Mouse (Mus musculus) spleen, postnatal 14 days (tissue): ENCODE measurements around the gene Coq10a.

Source experiments
- DNase-seq, 2 experiments: peaks; one replicate each; pipeline ENCODE4 v3.0.0; 2021 to 2022; ENCODE audit warnings: low spot score in 2 of 2

Coq10a gene

GRCm38 (mm10) chr10:128385902-128386301 is 17.1 kb upstream of the Coq10a start:
- DNase-seq: no peak

DNA sequence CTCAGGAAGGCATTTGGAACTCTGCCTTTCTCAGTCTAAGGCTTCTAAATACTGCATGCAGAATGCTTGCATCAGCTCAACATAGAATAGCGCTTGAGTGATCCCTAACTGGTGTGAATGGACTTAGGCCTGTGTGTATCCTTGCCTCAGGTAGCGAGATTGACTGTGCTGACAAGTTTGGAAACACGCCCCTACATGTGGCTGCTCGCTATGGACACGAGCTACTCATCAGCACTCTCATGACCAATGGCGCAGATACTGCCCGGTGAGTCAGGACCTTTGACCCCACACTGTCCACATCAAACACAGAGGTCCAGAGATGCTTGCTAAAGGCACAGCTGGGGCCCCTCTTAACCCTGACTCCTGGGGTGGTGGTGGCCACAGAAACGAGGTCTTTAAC is 13.7 kb upstream of the Coq10a start:
- no peak for DNase-seq

DNA sequence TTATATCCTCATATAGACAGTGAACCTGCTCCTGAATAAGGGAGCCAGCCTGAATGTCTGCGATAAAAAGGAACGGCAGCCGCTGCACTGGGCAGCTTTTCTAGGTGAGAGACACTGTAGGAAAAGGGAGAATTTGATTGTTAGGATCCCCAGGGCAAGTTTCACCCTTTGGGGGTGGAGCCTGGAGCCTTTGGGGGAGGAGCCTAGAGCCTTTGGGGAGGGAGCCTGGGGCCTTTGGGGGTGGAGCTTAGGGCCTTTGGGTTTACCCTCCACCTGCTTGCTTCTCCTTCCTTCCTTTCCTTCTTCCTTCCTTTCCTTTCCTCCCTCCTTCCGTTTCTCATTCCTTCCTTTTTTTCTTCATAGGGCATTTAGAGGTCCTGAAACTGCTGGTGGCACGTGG is 11.8 kb upstream of the Coq10a start:
- no peak for DNase-seq

- no peak for DNase-seq
Observed at GRCm38 (mm10) chr10:128379260-128379659, 10.5 kb upstream of the Coq10a start.

GRCm38 (mm10) chr10:128378462-128378861 is 9.7 kb upstream of the Coq10a start:
- DNase-seq: no peak

GRCm38 (mm10) chr10:128377940-128378448 is 9.2 kb upstream of the Coq10a start:
- no peak for DNase-seq

DNA sequence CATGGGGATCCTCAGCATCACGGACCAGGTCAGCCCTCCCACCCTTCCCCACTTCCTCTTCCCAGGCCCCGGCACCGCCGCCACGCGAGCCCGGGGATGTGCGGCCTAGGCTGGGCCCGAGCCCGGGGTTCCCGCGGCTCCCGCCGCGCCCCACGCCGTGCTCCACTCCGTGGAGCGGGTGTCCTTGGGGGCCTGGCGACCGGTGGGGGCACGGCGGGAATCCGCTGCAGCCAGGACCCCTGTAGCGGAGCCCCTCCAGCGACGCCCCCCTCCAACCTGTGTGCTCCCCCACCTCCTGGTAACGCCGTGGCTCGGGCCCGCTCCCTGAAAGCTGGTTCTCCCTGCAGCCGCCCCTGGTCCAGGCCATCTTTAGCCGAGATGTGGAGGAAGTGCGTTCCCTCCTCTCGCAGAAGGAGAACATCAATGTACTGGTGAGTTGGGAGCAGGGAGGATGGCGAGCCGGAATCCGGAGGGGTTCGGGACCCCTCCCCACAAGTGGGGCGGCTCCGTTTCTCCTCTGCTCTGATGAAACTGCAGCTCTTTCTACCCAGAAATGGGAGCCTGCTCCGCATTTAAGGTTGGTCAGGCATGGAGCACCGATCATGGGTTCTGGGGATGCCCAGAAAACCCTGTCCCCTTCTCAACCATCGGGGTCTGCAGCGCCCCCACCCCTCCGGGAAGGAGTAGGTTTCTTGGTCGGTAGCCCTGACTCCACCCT is 8.6 kb upstream of the Coq10a start:
- DNase-seq: no peak

DNA sequence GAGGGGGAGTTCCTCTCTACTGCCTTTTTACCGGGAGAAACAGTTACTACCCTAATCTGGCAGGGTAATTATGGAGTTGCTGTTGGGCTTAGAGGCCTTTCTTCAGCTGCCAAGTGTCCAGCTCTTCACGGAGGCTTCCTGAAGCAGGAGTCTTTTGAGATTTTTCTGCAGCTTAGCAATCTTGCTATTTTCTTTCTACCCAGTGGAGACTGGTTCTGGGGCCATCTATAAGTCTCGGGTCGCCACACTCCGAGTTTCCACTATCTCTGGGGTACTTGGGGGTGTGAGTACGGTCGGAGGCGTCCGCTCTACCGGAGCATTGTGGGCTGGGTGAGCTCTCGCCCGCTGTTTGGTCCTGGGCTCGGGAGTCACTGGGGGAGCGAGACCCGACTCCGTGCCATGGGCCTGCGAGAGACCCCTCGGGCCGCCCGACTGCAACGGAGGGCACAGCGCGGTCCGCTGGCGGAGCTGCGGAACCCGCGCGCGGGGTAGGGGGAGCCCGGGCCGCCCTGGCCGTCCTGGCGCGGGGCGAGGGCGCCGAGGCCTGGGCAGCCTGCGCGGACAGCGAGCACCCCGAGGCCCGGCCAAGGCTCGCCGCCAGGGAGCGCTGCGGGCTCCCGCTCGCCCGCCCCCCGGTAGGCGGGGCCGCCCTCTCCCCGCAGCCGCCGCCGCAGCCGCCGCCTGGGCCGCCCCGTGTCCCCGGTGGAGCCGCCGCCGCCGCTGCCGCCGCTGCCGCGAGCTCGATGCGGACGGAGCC is 7.8 kb upstream of the Coq10a start, which contains the start of gene Ankrd52:
Gene Ankrd52 (plus strand): TSS at position 661 of the 757 bp plus-strand sequence.
- peak; percentile 77 to 87 for DNase-seq

DNA sequence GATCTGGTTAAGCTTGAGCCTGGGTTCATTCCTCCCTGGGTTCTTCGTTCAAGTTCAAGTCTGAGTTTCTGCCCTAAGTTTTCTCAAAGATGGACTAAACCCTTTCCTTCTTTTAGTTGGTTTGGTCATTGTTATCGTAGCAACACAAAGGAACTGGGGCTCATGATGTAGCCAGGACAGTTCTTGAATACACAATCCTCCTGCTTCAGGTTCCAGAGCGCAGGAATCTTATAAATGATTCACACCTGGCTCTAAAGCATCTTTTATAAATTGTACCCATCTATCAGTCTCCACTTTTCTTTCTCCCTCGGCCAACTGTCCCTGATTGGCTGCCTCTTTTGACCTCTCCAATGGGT is 7.3 kb upstream of the Coq10a start:
- no peak for DNase-seq

- no peak for DNase-seq
Observed at GRCm38 (mm10) chr10:128374393-128374792, 5.6 kb upstream of the Coq10a start.

GRCm38 (mm10) chr10:128372989-128373748 is 4.4 kb upstream of the Coq10a start:
- DNase-seq: no peak

GRCm38 (mm10) chr10:128372142-128372541 is 3.3 kb upstream of the Coq10a start:
- no peak for DNase-seq

- no peak for DNase-seq
Observed at GRCm38 (mm10) chr10:128370601-128371000, 1.8 kb upstream of the Coq10a start.

DNA sequence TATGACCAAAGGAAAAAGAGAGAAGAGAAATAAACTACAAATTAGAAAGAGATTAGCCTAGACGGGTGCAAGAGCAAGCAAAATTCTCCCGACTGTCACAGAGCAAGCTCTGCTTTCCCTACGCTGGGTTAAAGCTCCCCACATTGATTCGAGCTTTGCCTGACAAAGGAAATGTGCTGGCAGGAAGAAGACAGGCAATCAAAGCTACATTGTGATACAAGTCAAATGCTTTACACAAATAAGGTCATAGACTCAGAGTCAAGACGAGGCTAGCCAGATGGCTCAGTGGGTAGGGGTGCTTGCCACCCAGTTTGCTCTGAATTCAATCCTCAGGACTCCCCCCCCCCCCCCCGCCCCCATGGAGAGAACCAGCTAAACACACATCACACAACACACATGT is 1.2 kb upstream of the Coq10a start:
- no peak for DNase-seq

GRCm38 (mm10) chr10:128369599-128369998 is 802 bp upstream of the Coq10a start:
- no peak for DNase-seq

- no peak for DNase-seq
Observed at GRCm38 (mm10) chr10:128369218-128369543, 384 bp upstream of the Coq10a start.

GRCm38 (mm10) chr10:128367899-128368401 is 847 bp downstream of the Coq10a start:
- DNase-seq: no peak

GRCm38 (mm10) chr10:128362568-128362967 is 6.2 kb downstream of the Coq10a start:
- DNase-seq: no peak

DNA sequence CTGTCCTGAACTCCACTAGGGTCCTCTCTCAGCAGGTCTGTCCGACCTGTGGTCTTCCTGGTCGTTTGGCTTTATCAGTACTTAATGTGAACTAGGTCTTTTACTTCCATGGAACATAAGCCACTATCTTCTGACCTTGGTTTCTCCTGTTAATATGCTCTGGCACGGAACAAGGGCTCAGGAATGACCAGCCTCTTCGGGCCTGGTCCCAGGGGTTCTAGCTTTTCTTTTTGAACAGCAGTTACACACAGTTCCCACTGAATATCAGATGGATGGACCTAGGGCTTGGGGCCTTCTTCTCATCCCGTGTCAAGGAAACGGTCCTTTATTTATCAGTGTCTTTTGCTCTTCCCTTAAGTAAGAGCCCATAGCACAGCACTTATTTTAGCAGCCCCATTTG is 7.0 kb downstream of the Coq10a start:
- DNase-seq: no peak

DNA sequence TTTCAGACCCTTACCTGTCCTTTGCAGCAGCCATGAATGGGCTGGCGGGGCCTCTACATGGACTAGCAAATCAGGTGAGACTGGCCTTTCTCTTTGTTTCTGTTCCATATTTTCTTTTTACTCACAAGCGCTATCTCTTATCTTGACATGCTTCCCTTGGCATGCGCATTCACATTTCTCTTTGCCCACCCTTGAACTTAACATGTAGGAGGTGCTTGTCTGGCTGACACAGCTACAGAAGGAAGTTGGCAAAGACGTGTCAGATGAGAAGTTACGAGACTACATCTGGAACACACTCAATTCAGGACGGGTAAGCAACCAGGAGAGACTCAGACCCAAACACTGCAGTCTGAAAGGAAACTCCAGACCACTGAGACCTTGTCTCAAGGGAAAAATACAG is 9.6 kb downstream of the Coq10a start:
- no peak for DNase-seq

GRCm38 (mm10) chr10:128358796-128359195 is 10.0 kb downstream of the Coq10a start:
- peak in 1 of 2 experiments; percentile 55 for DNase-seq

DNA sequence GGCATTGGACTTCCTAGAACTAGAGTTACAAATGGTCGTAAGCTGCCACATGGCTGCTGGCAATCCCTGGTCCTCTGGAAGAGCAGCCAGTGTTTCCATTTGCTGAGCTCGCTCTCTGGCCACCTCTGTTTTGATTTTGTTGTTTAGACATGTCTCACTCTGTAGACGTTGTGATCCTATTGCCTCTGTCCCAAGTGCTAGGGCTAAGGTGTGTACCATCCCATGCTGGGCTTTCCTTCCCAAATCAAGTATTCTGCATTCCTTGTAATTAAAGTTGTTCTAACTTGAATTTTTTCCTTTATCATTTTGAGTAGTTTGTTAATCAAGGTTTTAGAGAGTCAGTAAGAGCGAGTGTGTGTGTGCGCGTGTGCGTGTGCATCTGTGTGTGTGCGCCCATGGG is 21.3 kb downstream of the Coq10a start:
- DNase-seq: no peak
